Mouse (Mus musculus): ENCODE data around the gene Eng.

DNA sequence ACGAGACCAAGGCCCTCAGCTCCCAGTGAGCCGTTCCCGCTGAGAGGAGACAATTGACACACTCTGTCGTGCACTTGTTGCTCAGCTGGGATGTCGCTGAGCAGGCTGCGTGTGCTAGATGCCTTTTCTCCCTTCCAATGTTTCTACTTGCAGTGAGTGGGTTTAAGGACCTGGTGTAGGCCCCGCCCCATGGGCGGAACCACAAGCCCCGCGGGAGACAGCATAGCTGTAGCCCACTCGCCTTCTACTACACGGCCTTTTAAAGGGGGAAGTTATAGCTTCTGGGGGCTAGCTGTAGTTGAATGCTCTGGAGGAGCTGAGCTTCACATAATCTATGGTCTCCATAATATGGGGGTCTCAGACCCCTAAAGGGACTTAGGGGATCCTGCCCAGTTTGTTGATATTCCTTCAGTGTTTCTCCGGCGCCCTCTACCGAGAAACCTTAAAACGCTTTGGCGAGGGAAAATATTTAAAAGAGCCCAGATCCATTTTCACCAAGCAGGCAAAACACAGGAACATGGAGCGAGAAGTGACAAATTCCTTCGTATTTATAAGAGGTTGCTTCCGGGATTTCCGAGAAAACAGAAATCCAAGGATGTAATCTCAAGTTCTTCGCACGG lies 35.7 kb upstream of the Eng start:
- no peak for TF ChIP-seq POLR2A (IDR thresholded peaks at IDR 0.05; ENCODE audit: borderline replicate concordance, control insufficient read depth, low read depth, low read length)
- TF ChIP-seq CTCF (IDR thresholded peaks at IDR 0.05; ENCODE audit: control insufficient read depth, insufficient read depth, low read length), result no peak
